Mouse (Mus musculus): ENCODE results near the gene Ppp4r4. TPM values are rescaled to one million over a fixed set of nuclear protein-coding genes. Genes with fewer than 3 reads are reported as not detected.
"Not testable (repeated sequence)": the region's sequence is repeated elsewhere in the genome, so short reads cannot be mapped to it uniquely, and the experiment has no call there.

Gene Ppp4r4
- total RNA-seq, 2 experiments from 2014 or later, result 0.27 to 0.84 TPM

- intact Hi-C loops (cut with DNase I; ENCODE audit: low total_unique reads), result no loop called here
- no peak for DNase-seq
Measured at GRCm38 (mm10) chr12:103518640-103519039, 13.4 kb upstream of the Ppp4r4 start.

GRCm38 (mm10) chr12:103530596-103530995 lies 1.5 kb upstream of the Ppp4r4 start:
- DNase-seq, result no peak
- intact Hi-C loops (cut with DNase I; ENCODE audit: low total_unique reads), result no loop called here

GRCm38 (mm10) chr12:103532649-103533395 lies 739 bp downstream of the Ppp4r4 start:
- intact Hi-C loops (cut with DNase I; ENCODE audit: low total_unique reads), result no loop called here
- DNase-seq, result peak; percentile 27

- intact Hi-C loops (cut with DNase I; ENCODE audit: low total_unique reads), result loop anchor here (10.0 kb wide), 1 partner anchor 104 kb away; no protein-coding TSS in a partner anchor
- no peak for DNase-seq
Measured at GRCm38 (mm10) chr12:103540429-103540828, 8.3 kb downstream of the Ppp4r4 start.

- intact Hi-C loops (cut with DNase I; ENCODE audit: low total_unique reads), result loop anchor here (10.0 kb wide), 1 partner anchor 101 kb away; no protein-coding TSS in a partner anchor
- no peak for DNase-seq
Measured at GRCm38 (mm10) chr12:103543351-103543750, 11.3 kb downstream of the Ppp4r4 start.

GRCm38 (mm10) chr12:103544213-103544612 lies 12.1 kb downstream of the Ppp4r4 start:
- DNase-seq, result no peak

GRCm38 (mm10) chr12:103547438-103547837 lies 15.4 kb downstream of the Ppp4r4 start:
- intact Hi-C loops (cut with DNase I; ENCODE audit: low total_unique reads), result loop anchor here (10.0 kb wide), 1 partner anchor 97 kb away; no protein-coding TSS in a partner anchor
- no peak for DNase-seq

More at GRCm38 (mm10) chr12:103544213-103544612, 12.1 kb downstream of the Ppp4r4 start:
- intact Hi-C loops (cut with DNase I; ENCODE audit: low total_unique reads), result loop anchor here (10.0 kb wide), 1 partner anchor 101 kb away; no protein-coding TSS in a partner anchor

- intact Hi-C loops (cut with DNase I; ENCODE audit: low total_unique reads), result loop anchor here (10.0 kb wide), 1 partner anchor 96 kb away; no protein-coding TSS in a partner anchor
- DNase-seq, result no peak
Measured at GRCm38 (mm10) chr12:103548526-103548925, 16.4 kb downstream of the Ppp4r4 start.

- intact Hi-C loops (cut with DNase I; ENCODE audit: low total_unique reads), result no loop called here
Measured at GRCm38 (mm10) chr12:103550047-103550446, 18.0 kb downstream of the Ppp4r4 start.

GRCm38 (mm10) chr12:103551422-103551821 lies 19.3 kb downstream of the Ppp4r4 start:
- intact Hi-C loops (cut with DNase I; ENCODE audit: low total_unique reads), result no loop called here
- no peak for DNase-seq

More at GRCm38 (mm10) chr12:103550047-103550446, 18.0 kb downstream of the Ppp4r4 start:
- DNase-seq, result no peak

- intact Hi-C loops (cut with DNase I; ENCODE audit: low total_unique reads), result no loop called here
- no peak for DNase-seq
Measured at GRCm38 (mm10) chr12:103552506-103552905, 20.4 kb downstream of the Ppp4r4 start.

GRCm38 (mm10) chr12:103553497-103553896 lies 21.4 kb downstream of the Ppp4r4 start:
- intact Hi-C loops (cut with DNase I; ENCODE audit: low total_unique reads), result no loop called here
- no peak for DNase-seq

GRCm38 (mm10) chr12:103556856-103557255 lies 24.8 kb downstream of the Ppp4r4 start:
- intact Hi-C loops (cut with DNase I; ENCODE audit: low total_unique reads), result no loop called here
- DNase-seq, result no peak

GRCm38 (mm10) chr12:103564726-103565125 lies 32.6 kb downstream of the Ppp4r4 start:
- no peak for DNase-seq
- intact Hi-C loops (cut with DNase I; ENCODE audit: low total_unique reads), result no loop called here

- no peak for DNase-seq
- intact Hi-C loops (cut with DNase I; ENCODE audit: low total_unique reads), result no loop called here
Measured at GRCm38 (mm10) chr12:103565151-103565550, 33.1 kb downstream of the Ppp4r4 start.

- DNase-seq, result no peak
- intact Hi-C loops (cut with DNase I; ENCODE audit: low total_unique reads), result no loop called here
Measured at GRCm38 (mm10) chr12:103567129-103567528, 35.0 kb downstream of the Ppp4r4 start.

- DNase-seq, result no peak
- intact Hi-C loops (cut with DNase I; ENCODE audit: low total_unique reads), result no loop called here
Measured at GRCm38 (mm10) chr12:103569690-103570089, 37.6 kb downstream of the Ppp4r4 start.

GRCm38 (mm10) chr12:103578148-103578547 lies 46.1 kb downstream of the Ppp4r4 start:
- DNase-seq; intact Hi-C loops (cut with DNase I; ENCODE audit: low total_unique reads): not testable (repeated sequence)

GRCm38 (mm10) chr12:103583771-103584170 lies 51.7 kb downstream of the Ppp4r4 start:
- intact Hi-C loops (cut with DNase I; ENCODE audit: low total_unique reads), result no loop called here
- no peak for DNase-seq

GRCm38 (mm10) chr12:103598411-103598810 lies 66.3 kb downstream of the Ppp4r4 start:
- DNase-seq, result no peak
- intact Hi-C loops (cut with DNase I; ENCODE audit: low total_unique reads), result no loop called here

GRCm38 (mm10) chr12:103600364-103600763 lies 68.3 kb downstream of the Ppp4r4 start:
- no peak for DNase-seq
- intact Hi-C loops (cut with DNase I; ENCODE audit: low total_unique reads), result no loop called here
